Mouse (Mus musculus) limb, embryonic 11.5 days (tissue): Measurements from ENCODE around the gene Ccdc62. TPM values are rescaled to one million over a fixed set of nuclear protein-coding genes. Genes with fewer than 3 reads are reported as not detected.
A peak's percentile ranks its signal among the peaks of the same experiment; 100 is the strongest.

Experiments used
- ATAC-seq: fragments of 200-750 bp; cut with Nextera tagmentation; 2 replicates; pipeline ENCODE4 v1.8.0; 2017; ENCODE audit warnings: low read depth; ENCODE audit not compliant: insufficient number of reproducible peaks, low FRiP score, low TSS enrichment
- DNase-seq: peaks from one replicate; pipeline ENCODE4 v3.0.0-alpha.2; 2015; ENCODE audit warnings: low spot score
- H3K27ac ChIP-seq: fragments of 300-500 bp; sonication (generic); replicated peaks from 2 replicates; pipeline ENCODE4 v1.5.1; 2014; ENCODE audit warnings: low read depth, mild to moderate bottlenecking, low read length
- H3K27me3 ChIP-seq: fragments of 300-500 bp; sonication (generic); 2 replicates; pipeline ENCODE4 v1.6.1; 2014; ENCODE audit warnings: mild to moderate bottlenecking, low read length, mixed read lengths; ENCODE audit not compliant: control insufficient read depth, insufficient read depth
- H3K36me3 ChIP-seq: fragments of 300-500 bp; sonication (generic); 2 replicates; pipeline ENCODE4 v1.6.1; 2014; ENCODE audit warnings: mild to moderate bottlenecking, low read length, moderate library complexity, mixed read lengths; ENCODE audit not compliant: control insufficient read depth, insufficient read depth
- H3K4me1 ChIP-seq: fragments of 300-500 bp; sonication (generic); 2 replicates; pipeline ENCODE4 v1.6.1; 2014; ENCODE audit warnings: low read length, mixed read lengths; ENCODE audit not compliant: control insufficient read depth, insufficient read depth
- H3K4me2 ChIP-seq: fragments of 300-500 bp; sonication (generic); 2 replicates; pipeline ENCODE4 v1.6.1; 2014; ENCODE audit warnings: low read depth, mild to moderate bottlenecking, moderate library complexity; ENCODE audit not compliant: severe bottlenecking
- H3K4me3 ChIP-seq: fragments of 300-500 bp; sonication (generic); 2 replicates; pipeline ENCODE4 v1.5.1; 2014; ENCODE audit warnings: low read depth, low read length
- H3K9ac ChIP-seq: fragments of 300-500 bp; sonication (generic); 2 replicates; pipeline ENCODE4 v1.6.1; 2014; ENCODE audit warnings: mild to moderate bottlenecking, low read length
- H3K9me3 ChIP-seq: fragments of 300-500 bp; sonication (generic); 2 replicates; pipeline ENCODE4 v1.6.1; 2016; ENCODE audit warnings: low read length; ENCODE audit not compliant: control insufficient read depth
- WGBS: fragments of 180-500 bp; shearing (Covaris S2); extraction: QIAGEN DNeasy Blood & Tissue Kit; methylation state at CpG from one replicate; pipeline ENCODE4 v1.1.7; 2014; 5-methylcytosine and 5-hydroxymethylcytosine counted together
- polyA plus RNA-seq: library from polyadenylated mRNA; unstranded; fragments of >200 nt; fragmentation: Nextera tagmentation; extraction: Ambion mirVana; gene quantifications from 2 replicates; pipeline ENCODE4 v1.2.1, GENCODE M21; 2014

Gene Ccdc62
- polyA plus RNA-seq, 1 experiment from 2014 or later, result 7.3 TPM

DNA sequence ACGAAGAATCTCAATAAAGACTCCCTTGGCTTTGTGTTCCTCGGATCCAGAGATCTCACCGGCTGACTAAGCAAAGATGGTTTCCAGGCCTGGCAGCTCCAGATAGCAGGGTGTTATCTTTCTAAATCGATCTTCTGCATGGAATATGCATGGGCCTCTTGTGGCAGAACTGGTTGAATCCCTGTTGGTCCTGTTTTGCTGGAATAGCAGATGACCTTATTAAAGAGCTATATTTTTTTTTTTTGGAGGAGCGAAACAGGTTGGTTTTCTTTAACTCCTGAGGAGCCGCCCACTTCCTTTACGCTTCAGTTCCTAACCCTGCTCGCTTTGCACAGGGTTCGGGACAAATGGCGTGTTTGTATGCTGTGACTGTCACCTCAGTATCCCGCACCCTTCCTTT, 34.1 kb upstream of the Ccdc62 start:
- Histone ChIP-seq H3K4me2 (no peak overlapping the region), H3K27me3 (no peaks in the 10 kb centered on the region), H3K36me3 (no peaks in the 10 kb centered on the region), H3K9me3 (no peaks in the 10 kb centered on the region), H3K27ac (no peak overlapping the region), H3K9ac (no peak overlapping the region), H3K4me1 (no peaks in the 10 kb centered on the region), H3K4me3 (no peak overlapping the region)
- DNase-seq (no peak), ATAC-seq (no peak)
- WGBS, result 86% methylated on average over 11 of the region's 11 CpGs

DNA sequence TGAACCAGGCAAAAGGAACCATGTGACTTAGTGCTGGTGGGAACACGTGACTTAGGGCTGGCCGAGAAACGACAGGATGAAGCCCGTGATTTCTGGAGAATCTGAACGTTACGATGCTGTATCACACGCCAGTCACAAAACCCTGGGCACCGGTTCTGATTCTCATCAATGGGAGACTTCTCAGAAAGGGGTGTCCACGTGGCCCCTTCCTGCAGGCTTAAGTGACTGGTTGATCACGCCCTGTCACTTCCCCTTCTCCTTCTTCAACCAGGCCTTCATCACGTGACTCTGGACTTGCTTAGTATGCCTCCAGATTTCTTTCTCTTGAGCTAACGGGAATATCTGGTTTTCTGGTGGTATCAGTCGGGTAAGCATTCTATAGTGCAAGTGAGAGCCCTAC, 33.1 kb upstream of the Ccdc62 start:
- Histone ChIP-seq H3K9me3 (no peaks in the 10 kb centered on the region), H3K4me3 (no peak overlapping the region), H3K27ac (no peak overlapping the region), H3K4me1 (no peaks in the 10 kb centered on the region), H3K36me3 (no peaks in the 10 kb centered on the region), H3K4me2 (no peak overlapping the region), H3K9ac (no peak overlapping the region), H3K27me3 (no peaks in the 10 kb centered on the region)
- WGBS, result 90% methylated on average over 13 of the region's 13 CpGs
- DNase-seq, result no peak
- no peak for ATAC-seq

DNA sequence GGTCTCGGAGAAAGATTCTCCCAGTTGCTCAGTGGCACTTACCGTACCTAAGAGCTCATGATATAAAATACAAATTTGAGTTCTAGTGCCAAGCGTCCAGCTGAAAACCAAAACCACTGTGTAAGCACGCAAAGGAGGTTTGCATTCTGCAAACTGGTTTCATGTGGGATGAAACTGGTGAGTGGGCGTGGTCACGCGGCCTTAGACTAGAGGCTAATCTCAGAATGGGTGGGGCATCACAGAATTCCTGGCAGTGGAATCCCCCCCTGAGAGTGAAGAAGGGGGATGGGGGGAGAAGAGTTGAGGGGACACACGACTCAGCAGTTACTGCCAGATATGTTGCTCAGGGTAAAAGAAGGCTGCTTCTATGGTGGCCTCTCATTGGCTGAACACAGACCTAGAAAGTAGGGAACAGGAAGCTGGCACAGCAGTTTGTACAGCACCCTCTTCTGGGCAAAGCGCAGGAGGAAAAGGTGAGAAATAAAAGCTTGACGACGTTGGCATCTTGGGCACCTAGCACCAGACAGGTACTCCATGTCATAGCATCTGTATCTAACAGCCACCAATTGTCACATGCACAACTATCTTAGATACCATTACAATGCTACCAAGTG, 26.3 kb upstream of the Ccdc62 start:
- Histone ChIP-seq H3K9me3 (no peaks in the 10 kb centered on the region), H3K27me3 (no peaks in the 10 kb centered on the region), H3K27ac (no peak overlapping the region), H3K4me3 (no peak overlapping the region), H3K4me2 (no peak overlapping the region), H3K4me1 (peaks cover 5% of the 10 kb centered on the region), H3K9ac (no peak overlapping the region), H3K36me3 (peaks cover 6% of the 10 kb centered on the region)
- DNase-seq (no peak), ATAC-seq (no peak)
- WGBS, result 72% methylated on average over 11 of the region's 11 CpGs

DNA sequence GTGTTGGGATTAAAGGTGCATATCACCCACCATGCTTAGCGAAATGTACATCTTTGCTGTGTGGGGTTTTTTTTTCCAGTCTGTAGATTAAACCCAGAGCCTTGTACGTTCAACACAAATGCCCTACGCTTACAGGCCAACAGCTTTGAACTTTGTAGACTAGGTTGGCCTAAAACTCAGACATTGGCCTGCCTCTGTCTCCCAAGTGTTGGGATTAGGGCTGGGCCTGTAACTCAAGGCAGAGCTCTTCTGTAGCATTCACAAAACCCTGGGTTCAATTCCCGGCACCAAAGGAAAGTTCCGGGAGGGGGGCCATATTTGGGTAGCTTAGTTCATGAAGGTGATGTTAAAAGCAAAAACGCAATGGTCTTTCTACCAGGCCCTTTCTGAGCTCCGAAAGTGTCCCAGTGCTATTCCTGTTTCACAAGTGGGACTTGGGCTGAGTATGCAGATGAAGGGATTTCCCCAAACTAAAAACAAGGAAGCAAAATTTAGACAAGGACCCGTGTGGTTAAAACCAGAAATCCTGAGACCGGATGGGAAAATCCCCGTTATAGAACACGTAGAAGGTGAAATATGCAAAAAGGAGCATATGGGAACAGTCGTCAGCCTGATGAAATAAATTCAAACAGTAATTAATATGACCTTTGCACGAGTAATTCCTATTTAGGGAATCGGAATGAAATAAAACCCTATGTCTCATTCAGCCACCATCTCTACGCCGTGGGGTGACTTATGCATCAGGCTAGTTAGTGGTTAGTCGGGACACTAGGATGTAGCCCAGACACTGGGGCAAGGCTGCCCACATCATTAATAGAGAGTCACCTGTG, 24.1 kb upstream of the Ccdc62 start:
- ATAC-seq (no peak), DNase-seq (no peak)
- H3K27ac ChIP-seq, result no peak overlapping the region
- WGBS, result 73% methylated on average over 17 of the region's 17 CpGs
- H3K4me1 ChIP-seq, result peaks cover 5% of the 10 kb centered on the region
- H3K36me3 ChIP-seq, result peaks cover 11% of the 10 kb centered on the region
- H3K4me3 ChIP-seq, result peak overlapping the region; percentile 72
- H3K9ac ChIP-seq, result no peak overlapping the region
- H3K27me3 ChIP-seq, result no peaks in the 10 kb centered on the region
- H3K9me3 ChIP-seq, result no peaks in the 10 kb centered on the region
- no peak overlapping the region for H3K4me2 ChIP-seq

- Histone ChIP-seq H3K4me3 (peak within 1 kb of the TSS; percentile 72), H3K9me3 (no peaks in the 10 kb centered on the region), H3K36me3 (peaks cover 11% of the 10 kb centered on the region), H3K27ac (peak within 1 kb of the TSS; percentile 9; the same call in 1 of the 2 replicates), H3K27me3 (no peaks in the 10 kb centered on the region), H3K4me1 (peaks cover 5% of the 10 kb centered on the region), H3K4me2 (peak within 1 kb of the TSS; percentile 65), H3K9ac (peak within 1 kb of the TSS; percentile 96)
- under 1% methylated on average over 58 of the region's 61 CpGs for WGBS
- ATAC-seq, result peak; percentile 91
- DNase-seq, result peak; percentile 100
These were observed 23.4 kb upstream of the Ccdc62 start, which contains the start of gene Denr for GRCm38 (mm10) chr5:123906976-123907630. Denr (plus strand) TSS chr5:123907175.

GRCm38 (mm10) chr5:123907631-123907977, 22.9 kb upstream of the Ccdc62 start:
- WGBS, result 4% methylated on average over 10 of the region's 10 CpGs
- H3K4me2 ChIP-seq, result peak overlapping the region; percentile 65
- H3K27ac ChIP-seq, result peak overlapping the region; percentile 9; the same call in 1 of the 2 replicates
- peaks cover 5% of the 10 kb centered on the region for H3K4me1 ChIP-seq
- no peak for DNase-seq
- peak overlapping the region; percentile 72 for H3K4me3 ChIP-seq
- peak overlapping the region; percentile 96 for H3K9ac ChIP-seq
- no peaks in the 10 kb centered on the region for H3K27me3 ChIP-seq
- H3K36me3 ChIP-seq, result peaks cover 11% of the 10 kb centered on the region
- H3K9me3 ChIP-seq, result no peaks in the 10 kb centered on the region
- ATAC-seq, result no peak

GRCm38 (mm10) chr5:123914852-123915251, 15.6 kb upstream of the Ccdc62 start:
- Histone ChIP-seq H3K27me3 (no peaks in the 10 kb centered on the region), H3K4me2 (no peak overlapping the region), H3K4me1 (no peaks in the 10 kb centered on the region), H3K9ac (no peak overlapping the region), H3K27ac (no peak overlapping the region), H3K9me3 (no peaks in the 10 kb centered on the region), H3K36me3 (peaks cover 12% of the 10 kb centered on the region), H3K4me3 (no peak overlapping the region)
- DNase-seq (no peak), ATAC-seq (no peak)
- 94% methylated on average over 3 of the region's 3 CpGs for WGBS

- Histone ChIP-seq H3K4me1 (no peaks in the 10 kb centered on the region), H3K9ac (no peak overlapping the region), H3K27ac (no peak overlapping the region), H3K36me3 (peaks cover 27% of the 10 kb centered on the region; the same call in 1 of the 2 replicates), H3K9me3 (no peaks in the 10 kb centered on the region), H3K4me2 (no peak overlapping the region), H3K4me3 (no peak overlapping the region), H3K27me3 (no peaks in the 10 kb centered on the region)
- DNase-seq (no peak), ATAC-seq (no peak)
- 89% methylated on average over 6 of the region's 6 CpGs for WGBS
These were observed 8.4 kb upstream of the Ccdc62 start for GRCm38 (mm10) chr5:123922112-123922511.
